In genomic region chr4:27105436-27105835, GRCm38 (mm10) we compare ENCODE assay signal across 14 mouse cellular contexts.
"Had no signal": no experiment of that assay in that cellular context is flagged by ENCODE, and none has a peak within 500 bp of the region (broad histone marks: within the 10 kb centered on the region; RNA-seq: fewer than 3 reads in every experiment).

No protein-coding gene starts in this region.

- DNase-seq: gastrocnemius, postnatal 14 days; gastrocnemius, postnatal 36 days; heart, adult 11 months; heart, adult 2 months; heart, postnatal 14 days; heart, postnatal 36 days; kidney, adult 11 months; kidney, adult 2 months; kidney, adult 9 months; kidney, postnatal 14 days; kidney, postnatal 36 days; layer of hippocampus, adult 9-11 months; liver; liver, embryonic 13.5 days had no signal
